Mouse (Mus musculus): Measurements from ENCODE around the gene Cadm2. TPM values are rescaled to one million over a fixed set of nuclear protein-coding genes. Genes with fewer than 3 reads are reported as not detected.

Cadm2 gene
- polyA plus RNA-seq, 1 experiment from 2014 or later = 13.4 TPM

DNA sequence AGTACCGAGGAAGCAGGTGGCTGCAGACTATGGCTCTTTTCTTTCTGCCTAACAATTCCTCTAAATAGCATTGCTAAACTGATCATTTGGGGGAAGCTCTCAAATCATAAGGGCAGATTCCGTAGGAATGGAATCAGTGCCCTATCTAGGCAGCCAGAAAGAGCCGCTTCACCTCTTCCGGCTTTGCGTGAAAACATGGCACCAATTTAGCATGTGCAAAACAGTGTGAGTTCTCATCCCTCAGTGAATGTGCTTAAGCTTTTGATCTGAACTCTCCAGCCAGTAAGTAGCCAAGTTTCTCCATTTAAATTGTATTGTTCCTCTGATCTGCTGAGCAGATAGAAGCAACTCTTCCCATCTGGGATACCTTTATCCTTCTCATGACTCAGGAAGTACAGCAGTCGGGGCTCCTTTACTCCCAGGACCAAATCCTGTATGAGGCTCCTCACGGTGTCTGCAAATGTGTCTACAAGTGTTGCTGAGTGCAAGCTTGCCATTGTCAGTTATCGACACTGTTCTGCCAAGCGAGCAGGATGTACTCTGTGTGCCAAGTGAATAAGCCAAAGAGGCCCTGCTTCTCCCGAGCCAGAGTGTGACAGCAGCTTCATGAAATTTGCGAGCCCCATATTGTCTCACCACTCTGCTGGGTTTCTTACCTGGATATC, 970.2 kb downstream of the Cadm2 start:
- Histone ChIP-seq H3K27me3 (replicated peaks; ENCODE audit: control insufficient read depth, insufficient read depth, low read length) (no peaks in the 10 kb centered on the region), H3K4me2 (ENCODE audit: low read length) (no peak overlapping the region), H3K4me1 (ENCODE audit: control insufficient read depth, insufficient read depth, low read length) (no peaks in the 10 kb centered on the region), H3K27ac (ENCODE audit: low read depth, low read length) (no peak overlapping the region), H3K9ac (ENCODE audit: low read length) (no peak overlapping the region), H3K36me3 (ENCODE audit: control insufficient read depth, insufficient read depth, low read length) (no peaks in the 10 kb centered on the region), H3K9me3 (replicated peaks; ENCODE audit: control insufficient read depth, low read length) (no peaks in the 10 kb centered on the region), H3K4me3 (ENCODE audit: low read depth, low read length) (no peak overlapping the region)
- 79% methylated on average over 11 of the region's 11 CpGs for WGBS
- DNase-seq (ENCODE audit: low spot score) (peak; percentile 76), ATAC-seq (peak; percentile 80; the same call in 1 of the 2 replicates)

DNA sequence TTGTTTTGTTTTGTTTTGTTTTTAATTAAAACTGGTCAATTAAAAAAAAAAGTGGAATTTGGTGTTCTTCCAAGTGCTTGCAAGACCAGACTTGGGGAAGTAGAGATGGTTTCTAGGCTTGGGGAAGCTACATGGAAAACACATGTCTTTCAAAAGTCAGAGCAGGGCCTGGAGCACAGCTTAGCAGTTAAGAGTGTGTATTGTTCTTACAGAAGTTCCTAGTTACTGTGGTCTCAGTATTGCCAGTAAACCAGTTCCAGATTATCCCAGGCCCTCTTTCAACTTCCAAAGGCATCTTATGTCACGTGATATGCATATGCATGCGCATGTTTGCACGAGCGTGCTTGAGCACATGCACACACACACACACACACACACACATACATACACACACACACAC, 972.9 kb downstream of the Cadm2 start:
- no peaks in the 10 kb centered on the region for H3K9me3 ChIP-seq (replicated peaks; ENCODE audit: control insufficient read depth, low read length)
- ATAC-seq (no peak), DNase-seq (ENCODE audit: low spot score) (no peak)

DNA sequence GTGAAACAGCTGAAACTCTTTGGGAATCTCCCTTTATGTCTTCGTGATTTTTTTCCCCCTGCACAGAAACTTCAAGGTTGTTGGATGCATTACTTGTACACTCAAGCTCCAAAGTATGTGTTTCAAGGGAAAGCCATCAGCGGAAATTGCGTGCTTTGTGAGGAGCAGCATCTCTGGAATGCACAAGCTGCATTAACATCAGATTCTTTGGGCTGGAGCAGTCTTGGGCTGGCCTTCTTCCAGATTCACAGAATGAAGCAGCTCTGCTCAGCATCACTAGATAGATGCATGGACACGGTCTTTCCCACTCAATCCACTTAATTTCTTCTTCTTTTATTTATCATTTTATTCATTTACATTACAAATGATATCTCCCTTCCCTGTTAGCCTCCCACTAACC, 977.1 kb downstream of the Cadm2 start:
- 78% methylated on average over 4 of the region's 4 CpGs for WGBS
- Histone ChIP-seq H3K4me1 (ENCODE audit: control insufficient read depth, insufficient read depth, low read length) (no peaks in the 10 kb centered on the region), H3K27ac (ENCODE audit: low read depth, low read length) (no peak overlapping the region), H3K4me2 (ENCODE audit: low read length) (no peak overlapping the region), H3K4me3 (ENCODE audit: low read depth, low read length) (no peak overlapping the region), H3K9me3 (replicated peaks; ENCODE audit: control insufficient read depth, low read length) (no peaks in the 10 kb centered on the region), H3K36me3 (ENCODE audit: control insufficient read depth, insufficient read depth, low read length) (no peaks in the 10 kb centered on the region), H3K27me3 (replicated peaks; ENCODE audit: control insufficient read depth, insufficient read depth, low read length) (no peaks in the 10 kb centered on the region), H3K9ac (ENCODE audit: low read length) (no peak overlapping the region)
- DNase-seq (ENCODE audit: low spot score) (no peak), ATAC-seq (no peak)

More for the DNA sequence above, 972.9 kb downstream of the Cadm2 start:
- Histone ChIP-seq H3K27ac (ENCODE audit: low read depth, low read length) (no peak overlapping the region), H3K4me3 (ENCODE audit: low read depth, low read length) (no peak overlapping the region), H3K27me3 (replicated peaks; ENCODE audit: control insufficient read depth, insufficient read depth, low read length) (no peaks in the 10 kb centered on the region), H3K36me3 (ENCODE audit: control insufficient read depth, insufficient read depth, low read length) (no peaks in the 10 kb centered on the region), H3K4me2 (ENCODE audit: low read length) (no peak overlapping the region), H3K9ac (ENCODE audit: low read length) (no peak overlapping the region), H3K4me1 (ENCODE audit: control insufficient read depth, insufficient read depth, low read length) (no peaks in the 10 kb centered on the region)
- WGBS = 92% methylated on average over 4 of the region's 4 CpGs

DNA sequence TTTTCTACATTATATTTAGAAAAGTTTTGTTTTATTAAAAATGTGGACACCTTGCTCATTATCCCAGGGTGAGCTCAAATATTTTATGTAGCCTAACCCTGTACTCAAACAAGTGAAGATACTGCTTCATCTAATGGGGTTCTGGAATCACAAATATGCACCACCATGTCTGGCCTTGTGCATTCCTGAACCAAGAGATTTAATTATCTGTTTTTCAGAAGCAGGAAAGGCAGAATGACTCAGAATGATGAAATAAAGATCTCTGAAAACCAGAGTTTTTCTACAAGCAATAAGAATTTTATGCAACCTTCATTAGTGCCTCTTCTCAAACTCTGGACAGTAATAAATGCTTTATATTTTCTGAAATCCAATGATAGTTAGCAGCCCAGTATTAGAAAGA, 993.2 kb downstream of the Cadm2 start:
- Histone ChIP-seq H3K9ac (ENCODE audit: low read length) (no peak overlapping the region), H3K4me2 (ENCODE audit: low read length) (no peak overlapping the region), H3K36me3 (ENCODE audit: control insufficient read depth, insufficient read depth, low read length) (no peaks in the 10 kb centered on the region), H3K4me3 (ENCODE audit: low read depth, low read length) (no peak overlapping the region), H3K4me1 (ENCODE audit: control insufficient read depth, insufficient read depth, low read length) (no peaks in the 10 kb centered on the region), H3K9me3 (replicated peaks; ENCODE audit: control insufficient read depth, low read length) (no peaks in the 10 kb centered on the region), H3K27me3 (replicated peaks; ENCODE audit: control insufficient read depth, insufficient read depth, low read length) (no peaks in the 10 kb centered on the region), H3K27ac (ENCODE audit: low read depth, low read length) (no peak overlapping the region)
- ATAC-seq (no peak), DNase-seq (ENCODE audit: low spot score) (no peak)

DNA sequence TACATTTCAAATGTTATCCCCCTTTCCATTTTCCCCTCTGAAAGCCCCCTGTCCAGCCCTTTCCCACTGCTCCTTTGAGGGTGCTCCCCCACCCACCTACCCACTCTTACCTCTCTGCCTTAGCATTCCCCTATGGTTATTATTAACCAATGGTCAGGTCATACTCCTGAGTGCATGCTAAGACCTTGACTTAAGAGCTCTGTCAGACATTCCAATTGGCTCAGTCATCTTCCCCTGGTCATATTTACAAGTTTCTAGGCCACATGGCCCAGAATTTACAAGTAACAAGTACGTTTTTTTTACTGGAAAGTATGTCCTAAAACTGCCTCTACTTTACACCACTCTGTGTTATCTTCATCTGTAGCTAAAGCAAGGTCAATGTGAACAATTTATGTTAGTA, 998.3 kb downstream of the Cadm2 start:
- Histone ChIP-seq H3K27me3 (replicated peaks; ENCODE audit: control insufficient read depth, insufficient read depth, low read length) (no peaks in the 10 kb centered on the region), H3K4me3 (ENCODE audit: low read depth, low read length) (no peak overlapping the region), H3K4me2 (ENCODE audit: low read length) (no peak overlapping the region), H3K4me1 (ENCODE audit: control insufficient read depth, insufficient read depth, low read length) (no peaks in the 10 kb centered on the region), H3K9ac (ENCODE audit: low read length) (no peak overlapping the region), H3K36me3 (ENCODE audit: control insufficient read depth, insufficient read depth, low read length) (no peaks in the 10 kb centered on the region), H3K27ac (ENCODE audit: low read depth, low read length) (no peak overlapping the region), H3K9me3 (replicated peaks; ENCODE audit: control insufficient read depth, low read length) (no peaks in the 10 kb centered on the region)
- DNase-seq (ENCODE audit: low spot score) (no peak), ATAC-seq (no peak)
- 44% methylated on average over 1 of the region's 1 CpGs for WGBS

DNA sequence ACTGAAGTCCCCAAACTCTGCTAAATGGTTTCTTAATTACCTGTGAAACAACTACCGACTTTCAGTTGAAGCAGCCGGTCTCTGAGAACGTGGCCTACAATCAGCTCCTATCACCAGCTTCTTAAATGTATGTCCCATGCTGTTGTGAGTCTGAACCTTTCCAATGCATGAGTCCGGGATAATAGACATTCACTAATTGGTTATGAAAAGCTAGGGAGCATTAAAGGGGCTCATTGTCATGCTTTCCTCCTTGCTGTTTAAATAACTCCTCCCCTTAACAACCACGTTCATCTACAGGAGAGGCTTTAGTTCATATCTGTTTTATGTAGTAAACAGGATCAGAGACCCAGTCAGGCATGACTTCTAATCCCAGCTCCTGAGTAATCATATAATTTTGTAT, 1008.1 kb downstream of the Cadm2 start:
- DNase-seq (ENCODE audit: low spot score) (no peak), ATAC-seq (no peak)
- 8% methylated on average over 5 of the region's 5 CpGs for WGBS
- Histone ChIP-seq H3K27me3 (replicated peaks; ENCODE audit: control insufficient read depth, insufficient read depth, low read length) (no peaks in the 10 kb centered on the region), H3K4me1 (ENCODE audit: control insufficient read depth, insufficient read depth, low read length) (no peaks in the 10 kb centered on the region), H3K4me3 (ENCODE audit: low read depth, low read length) (no peak overlapping the region), H3K9ac (ENCODE audit: low read length) (no peak overlapping the region), H3K4me2 (ENCODE audit: low read length) (no peak overlapping the region), H3K36me3 (ENCODE audit: control insufficient read depth, insufficient read depth, low read length) (no peaks in the 10 kb centered on the region), H3K27ac (ENCODE audit: low read depth, low read length) (no peak overlapping the region), H3K9me3 (replicated peaks; ENCODE audit: control insufficient read depth, low read length) (no peaks in the 10 kb centered on the region)
